Mouse (Mus musculus): ENCODE measurements around the gene Ttpal.

Ttpal gene

DNA sequence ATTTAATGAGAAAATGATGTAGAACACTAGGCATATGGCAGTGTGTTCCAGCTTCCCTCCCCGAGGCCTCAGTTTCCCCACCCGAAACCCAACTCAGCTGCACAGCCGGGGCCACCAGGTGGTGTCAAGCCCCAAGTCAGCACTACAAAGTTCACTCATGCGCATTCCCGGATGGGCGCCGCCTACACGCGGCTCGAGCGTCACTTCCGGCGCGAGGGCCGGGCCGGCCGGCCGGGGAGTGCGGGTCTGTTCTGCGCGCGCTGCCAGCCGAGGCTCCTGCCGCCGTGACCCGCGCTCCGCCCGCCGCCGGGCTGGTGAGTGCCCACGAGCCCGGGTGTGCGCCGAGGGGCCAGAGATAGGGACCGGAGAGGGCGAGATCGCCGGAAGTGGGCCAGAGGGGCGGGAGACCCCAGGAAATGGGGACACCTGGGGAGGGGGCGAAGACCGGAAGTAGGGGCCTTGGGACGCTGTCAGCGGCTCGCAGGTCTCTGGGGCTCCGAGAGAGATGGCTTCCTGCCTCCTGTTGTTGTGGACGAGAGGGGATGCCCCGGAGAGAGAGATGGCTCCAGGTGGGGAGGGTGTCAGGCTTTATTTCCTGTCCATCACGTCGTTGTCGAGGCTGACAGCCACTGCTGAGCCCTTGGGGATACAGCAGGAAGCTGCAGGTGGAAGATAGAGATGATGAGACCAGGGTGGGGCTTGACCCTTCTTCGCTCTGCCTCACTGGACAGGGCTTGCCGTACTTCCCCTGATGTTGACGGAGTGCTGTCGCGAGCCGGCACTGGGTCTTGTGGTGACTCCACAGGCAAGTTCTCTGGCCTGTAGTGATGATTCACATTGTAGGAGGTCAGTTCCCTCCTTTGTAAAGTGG lies at the start of gene Ttpal:
Gene Ttpal (plus strand): TSS at position 214 of the 871 bp plus-strand sequence.
- peak; percentile 84 to 89 for DNase-seq (ENCODE audit: low spot score in 2 of 2)

DNA sequence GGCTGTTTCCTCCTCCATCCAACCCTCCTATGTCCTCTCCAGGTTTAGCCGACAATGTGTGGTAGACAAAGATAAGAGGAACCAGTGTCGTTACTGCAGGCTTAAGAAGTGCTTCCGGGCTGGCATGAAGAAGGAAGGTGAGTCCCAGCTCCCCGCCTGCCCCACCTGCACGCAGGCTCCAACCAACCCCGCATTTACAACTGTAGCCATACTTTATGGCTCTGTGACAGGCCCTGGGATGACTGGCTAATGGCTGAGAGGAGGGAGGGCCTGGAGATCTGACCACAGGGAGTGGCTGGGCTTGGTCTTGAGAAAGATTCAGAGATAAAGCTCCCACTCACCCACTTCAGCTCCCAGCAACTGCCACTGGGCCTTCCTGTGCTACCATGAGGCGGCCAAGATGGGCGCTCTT lies 49.6 kb upstream of the Ttpal start:
- no peak for DNase-seq (ENCODE audit: low spot score in 2 of 2)

DNA sequence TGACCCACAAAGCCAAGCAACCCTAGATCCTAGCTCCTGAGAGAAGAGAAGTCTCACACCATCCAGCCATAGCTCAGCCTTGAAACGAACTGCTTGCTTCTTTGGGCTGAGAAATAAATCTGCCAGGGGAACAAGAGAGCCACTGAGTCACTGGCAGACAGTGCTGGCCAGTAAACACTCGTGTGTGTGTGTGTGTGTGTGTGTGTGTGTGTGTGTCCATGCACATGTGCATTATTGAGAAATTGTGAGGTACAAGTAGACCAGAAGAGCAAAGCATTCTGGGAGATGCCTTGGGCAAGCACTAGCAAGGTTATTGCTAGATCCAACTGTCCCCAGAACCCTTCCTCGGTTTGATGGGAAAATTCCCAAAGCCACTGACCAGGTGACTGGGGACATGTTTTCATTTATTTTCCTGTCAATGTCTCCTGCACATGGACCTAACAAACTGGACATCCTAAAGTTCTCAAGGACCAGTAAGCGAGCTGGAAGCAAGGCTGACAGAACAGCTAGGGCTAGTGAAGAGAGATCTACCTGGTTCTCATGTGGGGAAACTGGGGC lies 47.6 kb upstream of the Ttpal start:
- no peak for DNase-seq (ENCODE audit: low spot score in 2 of 2)

DNA sequence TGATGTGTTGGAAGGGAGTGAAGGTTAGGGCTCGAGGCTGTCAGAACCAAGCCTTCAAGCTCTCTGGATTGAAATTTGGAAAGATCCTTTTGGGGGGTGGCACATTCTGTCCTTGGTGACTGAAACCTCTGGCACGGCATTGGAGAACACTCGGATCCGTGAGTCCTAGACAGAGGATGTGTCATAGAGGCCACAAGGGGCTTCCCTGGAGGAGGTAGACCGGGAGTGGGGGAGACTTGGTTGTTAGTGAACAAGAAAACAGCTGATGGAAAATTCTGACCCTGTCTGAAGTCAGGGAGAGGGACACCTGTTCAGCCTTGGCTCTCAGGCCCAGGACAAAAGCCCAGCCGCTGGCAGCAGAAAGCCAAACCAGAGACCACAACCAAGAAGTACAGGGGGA lies 47.1 kb upstream of the Ttpal start:
- no peak for DNase-seq (ENCODE audit: low spot score in 2 of 2)

DNA sequence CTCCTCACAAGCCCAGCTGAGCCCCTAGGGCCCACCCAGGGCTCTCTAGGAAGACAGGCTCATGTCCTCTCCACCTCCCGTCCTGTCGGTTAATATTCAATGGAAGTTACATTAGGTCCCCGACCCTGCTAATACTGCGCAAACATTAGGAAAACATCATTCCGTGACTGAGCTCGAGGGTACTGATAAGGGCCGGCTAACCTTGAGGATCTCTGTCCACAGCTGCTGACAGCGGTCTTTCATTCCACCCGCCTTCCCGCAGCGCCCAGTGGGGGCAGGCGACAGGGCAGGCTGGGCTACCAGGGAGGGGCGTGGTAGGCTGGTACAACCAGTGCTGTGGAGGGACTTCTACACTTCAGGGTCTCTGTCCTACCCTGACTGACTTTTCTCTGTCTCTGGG lies 46.7 kb upstream of the Ttpal start:
- no peak for DNase-seq (ENCODE audit: low spot score in 2 of 2)

DNA sequence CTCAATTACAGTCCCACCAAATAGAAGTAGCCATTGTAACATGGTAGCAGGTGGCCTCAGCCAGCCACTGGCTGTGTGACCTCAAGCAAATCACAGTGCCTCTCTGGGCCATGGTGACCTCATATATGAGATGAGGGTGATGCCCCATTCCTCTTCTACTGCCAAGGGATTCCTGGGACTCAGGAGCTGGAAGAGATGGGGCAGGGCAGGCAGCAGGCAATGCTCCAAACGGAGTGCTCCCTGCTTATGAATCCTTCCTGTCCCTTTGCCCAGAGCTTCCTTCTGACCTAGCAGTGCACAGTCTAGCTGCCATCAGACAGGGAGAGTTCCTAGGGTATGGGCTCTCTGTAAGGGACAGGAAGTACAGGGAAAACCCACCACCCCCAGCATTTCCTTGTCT lies 43.6 kb upstream of the Ttpal start:
- no peak for DNase-seq (ENCODE audit: low spot score in 2 of 2)

DNA sequence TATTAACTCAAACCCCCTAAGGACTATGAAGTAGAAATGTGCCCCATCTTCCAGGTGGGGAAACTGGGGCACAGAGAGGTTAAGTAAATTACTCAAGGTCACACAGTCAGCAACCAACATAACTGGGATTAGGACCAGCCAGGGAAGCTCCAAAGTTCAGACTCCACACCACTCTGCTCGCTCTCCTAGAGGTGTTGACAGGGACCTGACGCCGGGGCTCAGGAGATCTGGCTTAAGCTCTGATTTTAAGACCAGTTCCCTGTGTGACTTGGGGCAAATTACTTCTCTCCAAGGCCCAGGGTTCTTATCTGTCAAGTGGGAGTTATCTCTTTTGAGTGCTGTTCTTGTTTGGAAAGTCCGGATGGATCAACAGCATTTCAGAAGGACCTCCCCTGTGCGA lies 42.9 kb upstream of the Ttpal start:
- DNase-seq (ENCODE audit: low spot score in 2 of 2), result no peak

DNA sequence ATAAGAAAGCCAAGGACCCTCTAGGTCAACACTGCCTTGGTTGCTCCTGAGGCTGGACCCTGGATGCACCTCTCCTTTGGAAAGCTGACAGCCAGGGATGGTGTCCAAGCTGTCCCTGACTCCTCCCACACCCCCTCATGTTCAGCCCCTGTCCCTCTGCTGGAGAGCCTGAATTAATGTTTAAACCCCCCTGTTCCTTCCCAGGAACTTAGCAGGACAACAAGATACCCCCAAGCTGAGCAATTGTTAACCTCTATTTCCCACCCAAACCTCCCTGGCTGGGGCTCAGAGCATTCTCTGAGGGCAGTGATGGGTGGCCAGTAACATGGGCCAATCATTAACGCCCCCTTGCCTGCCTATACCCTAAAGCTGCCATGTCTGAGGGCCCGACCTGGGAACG lies 41.9 kb upstream of the Ttpal start:
- DNase-seq (ENCODE audit: low spot score in 2 of 2), result no peak

DNA sequence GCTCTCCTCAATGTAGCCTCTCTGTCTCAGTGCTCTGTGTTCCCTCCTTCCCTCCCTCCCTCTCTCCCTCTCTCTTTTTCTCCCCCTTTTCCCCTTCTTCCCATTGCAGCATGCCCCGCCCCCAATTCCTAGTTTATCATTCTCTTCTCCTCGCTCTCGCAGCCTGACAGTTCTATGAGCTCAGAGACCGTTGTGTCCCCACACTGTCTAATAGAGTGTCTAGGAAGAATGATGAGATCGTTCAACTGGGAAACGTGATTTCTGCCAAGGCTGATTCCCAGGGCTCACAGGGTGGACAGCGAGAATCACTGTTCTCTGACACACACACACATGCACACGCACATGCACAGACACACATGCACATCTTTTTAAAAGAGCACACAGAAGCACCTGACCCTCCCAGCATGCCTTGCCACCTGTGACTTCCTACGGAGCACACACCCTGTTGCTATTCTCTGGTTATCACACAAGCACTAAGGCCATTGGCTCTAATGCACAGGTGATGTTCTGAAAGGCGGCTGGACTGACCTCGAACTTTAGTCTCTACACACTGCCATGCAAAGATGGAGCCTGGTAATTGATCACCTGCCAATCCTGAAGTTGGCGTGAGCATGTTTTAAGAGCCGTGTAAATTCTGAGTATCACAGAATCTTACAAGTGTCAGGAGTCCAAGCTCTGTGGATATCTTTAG lies 40.7 kb upstream of the Ttpal start:
- DNase-seq (ENCODE audit: low spot score in 2 of 2), result no peak

DNA sequence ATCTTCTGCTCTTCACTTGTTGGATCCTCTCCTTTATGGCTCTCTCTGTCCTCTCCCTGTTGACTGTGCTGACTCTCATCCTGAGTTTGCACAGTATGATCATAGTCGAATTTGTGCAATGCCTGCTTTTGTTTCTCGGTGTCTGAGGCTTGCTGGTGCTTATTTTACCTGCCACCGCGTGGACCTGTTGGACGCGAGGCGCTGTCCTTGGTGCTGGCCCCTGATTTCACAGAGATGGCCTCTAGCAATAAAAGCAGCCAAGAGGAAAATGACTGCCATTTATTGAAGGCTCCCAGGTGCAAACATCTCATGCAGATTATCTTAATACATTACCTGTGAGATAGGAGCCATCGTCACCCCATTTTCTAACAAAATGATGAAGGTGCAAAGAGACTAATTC lies 37.5 kb upstream of the Ttpal start:
- DNase-seq (ENCODE audit: low spot score in 2 of 2), result no peak

DNA sequence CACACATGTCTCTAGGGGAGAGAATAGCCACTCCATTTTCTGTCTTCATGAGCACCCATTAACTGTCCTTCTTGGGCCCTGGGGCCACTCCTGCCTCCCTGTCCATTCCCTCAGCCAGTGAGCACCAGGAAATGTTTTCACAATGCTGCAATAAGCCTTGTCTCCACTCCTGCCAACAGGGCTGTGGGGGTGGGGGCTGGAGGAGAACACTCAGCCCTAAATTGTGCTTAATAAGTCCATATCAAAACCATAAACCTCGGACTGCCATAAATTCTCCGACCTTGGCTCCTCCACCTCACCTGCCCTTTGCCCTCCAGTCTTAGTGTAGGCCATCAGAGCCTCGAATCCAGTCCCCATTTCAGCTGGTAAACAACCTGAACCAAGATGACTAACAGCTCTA lies 27.8 kb upstream of the Ttpal start:
- no peak for DNase-seq (ENCODE audit: low spot score in 2 of 2)

DNA sequence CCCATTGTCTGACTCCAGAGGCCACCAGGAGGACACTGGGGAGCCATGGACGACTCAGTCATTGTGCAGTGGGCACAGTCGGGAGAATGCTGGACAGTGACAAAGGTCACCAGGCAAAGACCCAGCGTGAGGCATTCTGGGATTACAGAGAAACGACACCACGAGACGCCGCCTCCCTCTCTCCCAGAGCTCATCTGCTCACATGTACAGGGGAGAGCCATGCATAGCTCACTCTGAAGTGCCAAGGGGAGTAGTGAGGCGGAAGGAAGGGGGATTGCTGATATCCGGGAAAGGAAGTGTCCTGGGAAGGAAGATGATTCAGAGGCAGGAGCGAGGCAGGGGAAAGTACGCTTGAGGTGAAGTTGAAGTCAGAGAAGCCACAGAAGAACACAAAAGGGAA lies 26.9 kb upstream of the Ttpal start:
- DNase-seq (ENCODE audit: low spot score in 2 of 2), result no peak

DNA sequence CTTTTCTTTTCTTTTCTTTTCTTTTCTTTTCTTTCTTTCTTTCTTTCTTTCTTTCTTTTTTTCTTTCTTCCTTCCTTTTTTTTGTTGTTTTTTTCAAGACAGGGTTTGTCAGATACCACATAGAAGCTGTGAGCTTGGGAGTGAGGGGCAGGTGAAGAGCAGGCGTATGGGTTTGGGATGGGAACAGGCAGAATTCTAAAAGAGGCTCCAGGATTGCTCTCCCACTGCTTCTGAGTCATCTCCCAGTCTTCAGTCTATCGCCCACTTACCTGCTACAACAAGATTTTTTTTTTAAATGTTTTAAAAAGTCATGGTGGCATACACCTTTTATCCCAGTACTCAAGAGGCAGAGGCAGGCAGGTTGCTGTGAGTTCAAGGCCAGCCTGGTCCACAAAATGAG lies 24.1 kb upstream of the Ttpal start:
- DNase-seq (ENCODE audit: low spot score in 2 of 2), result no peak

DNA sequence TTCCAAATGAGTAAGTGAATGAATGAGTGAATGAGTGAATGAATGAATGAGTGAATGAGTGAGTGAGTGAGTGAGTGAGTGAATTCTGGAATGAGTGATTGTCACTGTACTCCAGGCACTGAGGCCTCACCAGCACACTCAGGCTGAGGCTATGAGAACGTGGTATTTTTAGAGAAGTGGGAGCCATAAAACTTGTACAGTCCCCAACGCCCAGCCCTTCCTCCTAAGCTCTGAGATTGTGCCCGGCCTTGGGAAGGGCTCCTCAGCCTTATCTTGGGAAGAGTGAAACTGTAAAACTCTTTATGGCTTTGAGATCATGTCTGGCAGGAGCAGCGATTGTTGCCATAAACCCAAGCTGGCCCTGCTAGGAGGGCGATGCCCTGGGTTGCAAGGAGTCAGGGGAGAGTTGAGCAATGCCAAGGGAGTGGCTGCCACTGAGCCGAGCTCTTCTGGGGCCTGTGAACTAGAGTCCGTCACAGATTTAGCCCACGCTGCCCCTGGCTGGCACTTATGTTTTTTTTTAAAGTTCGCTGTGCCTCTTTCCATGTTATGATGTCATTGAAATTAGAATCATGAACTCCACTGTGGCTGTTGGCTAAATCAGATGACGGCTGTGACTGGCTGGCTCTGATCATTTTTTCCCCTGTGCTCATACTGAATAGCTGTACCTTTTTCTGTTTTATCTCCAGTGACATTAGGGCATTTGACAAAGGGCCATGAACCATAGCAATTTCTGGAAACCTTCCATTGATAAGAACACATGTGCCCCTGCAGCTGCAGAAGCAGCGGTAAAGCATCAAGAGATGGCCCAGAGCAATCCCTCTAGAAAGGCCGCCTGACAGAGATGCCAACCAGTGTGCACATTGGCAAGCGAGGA lies 21.8 kb upstream of the Ttpal start:
- DNase-seq (ENCODE audit: low spot score in 2 of 2), result no peak

DNA sequence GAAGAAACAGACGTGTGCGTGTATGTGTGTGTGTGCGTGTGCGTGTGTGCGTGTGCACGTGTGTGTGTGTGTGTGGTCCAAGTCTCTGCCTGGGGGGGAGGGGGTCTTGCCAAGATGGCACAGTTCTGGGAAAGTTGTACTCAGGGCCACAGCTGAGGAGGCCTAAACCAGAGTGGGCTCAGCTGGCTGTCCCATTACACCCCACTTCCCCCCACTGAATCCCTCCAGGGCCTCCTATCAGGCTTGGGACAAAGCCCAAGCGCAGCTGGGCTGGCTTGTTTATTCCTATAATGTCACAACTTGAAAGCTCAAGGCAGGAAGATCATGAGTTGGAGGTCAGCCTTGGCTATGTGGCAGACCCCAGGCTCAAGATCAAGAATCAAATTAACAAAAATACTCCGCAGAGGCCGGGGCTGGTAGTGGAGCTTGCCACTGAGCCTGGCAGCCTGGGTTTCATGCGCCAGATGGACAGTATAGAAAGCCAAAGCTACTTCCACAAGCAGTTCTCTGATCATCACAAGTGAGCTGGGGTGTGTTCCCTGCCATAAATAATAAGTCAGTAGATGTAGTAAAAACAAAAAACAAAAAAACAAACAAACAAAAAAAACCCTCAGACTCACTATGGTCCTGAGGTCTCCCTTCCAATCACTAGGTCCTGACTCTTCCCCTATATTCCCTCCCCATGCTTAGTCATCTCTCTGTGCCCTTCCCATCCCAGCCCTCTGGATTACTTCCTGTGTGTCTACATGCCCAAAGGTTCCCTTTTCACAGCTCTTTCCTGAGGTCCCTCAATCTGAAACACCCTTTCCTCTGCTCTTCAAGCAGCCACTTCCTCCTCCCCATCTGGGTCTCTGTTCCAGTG lies 18.7 kb upstream of the Ttpal start:
- DNase-seq (ENCODE audit: low spot score in 2 of 2), result no peak

DNA sequence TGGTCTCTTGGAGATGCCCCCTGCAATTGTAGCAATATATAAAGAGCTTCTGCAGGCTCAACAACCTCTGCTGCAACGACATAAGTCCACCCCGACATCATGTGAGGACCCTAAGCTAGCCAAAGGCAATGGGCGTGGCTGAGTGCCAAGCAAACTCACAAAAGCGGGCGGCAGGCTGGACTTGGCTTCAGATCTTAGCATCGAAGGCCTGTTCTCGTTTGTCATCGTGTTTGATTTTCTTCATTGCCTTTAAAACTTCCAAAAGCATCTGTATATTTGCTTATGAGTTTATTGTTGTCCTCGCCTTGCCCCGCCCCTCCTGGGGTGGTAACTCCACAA lies 18.1 kb upstream of the Ttpal start:
- no peak for DNase-seq (ENCODE audit: low spot score in 2 of 2)

DNA sequence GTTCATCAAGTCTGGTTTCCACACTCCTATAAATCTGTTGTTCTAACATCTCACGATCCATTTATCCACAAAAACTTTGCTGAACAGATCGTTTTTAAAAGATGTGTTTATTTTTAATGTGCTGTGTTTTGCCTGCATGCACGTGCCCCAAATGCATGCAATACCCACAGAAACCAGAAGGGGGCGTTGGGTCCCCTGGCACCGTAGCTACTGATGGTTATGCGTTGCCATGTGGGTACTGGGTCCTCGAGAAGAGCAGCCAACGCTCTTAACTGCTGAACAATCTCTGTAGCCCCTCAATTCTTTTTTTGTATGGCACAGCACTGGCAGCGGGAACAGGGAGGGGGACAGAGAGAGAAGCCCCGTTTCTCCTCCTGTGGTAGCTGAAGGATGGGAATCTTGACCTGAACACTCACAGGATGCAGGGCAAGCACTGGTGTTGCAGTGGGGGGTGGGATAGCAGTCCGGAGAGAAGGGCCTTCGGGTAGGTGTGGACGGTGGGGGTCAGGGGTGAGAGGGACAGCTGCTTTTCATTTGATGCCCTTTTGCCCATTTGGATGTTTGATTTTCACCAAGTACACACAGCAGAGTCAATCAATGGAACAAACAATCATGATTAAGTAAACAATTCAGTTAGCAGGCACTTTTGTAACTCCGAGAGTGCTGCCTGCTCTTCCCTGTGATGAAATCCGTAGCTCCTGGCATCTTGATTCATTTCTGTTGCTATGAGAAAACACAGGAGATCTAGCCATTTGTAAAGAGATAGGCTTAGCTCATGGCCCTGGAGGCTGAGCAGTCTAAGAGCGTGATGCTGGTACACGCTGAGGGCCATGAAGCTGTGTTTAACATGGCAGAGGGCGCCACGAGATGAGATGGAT lies 15.5 kb upstream of the Ttpal start:
- DNase-seq (ENCODE audit: low spot score in 2 of 2), result no peak

DNA sequence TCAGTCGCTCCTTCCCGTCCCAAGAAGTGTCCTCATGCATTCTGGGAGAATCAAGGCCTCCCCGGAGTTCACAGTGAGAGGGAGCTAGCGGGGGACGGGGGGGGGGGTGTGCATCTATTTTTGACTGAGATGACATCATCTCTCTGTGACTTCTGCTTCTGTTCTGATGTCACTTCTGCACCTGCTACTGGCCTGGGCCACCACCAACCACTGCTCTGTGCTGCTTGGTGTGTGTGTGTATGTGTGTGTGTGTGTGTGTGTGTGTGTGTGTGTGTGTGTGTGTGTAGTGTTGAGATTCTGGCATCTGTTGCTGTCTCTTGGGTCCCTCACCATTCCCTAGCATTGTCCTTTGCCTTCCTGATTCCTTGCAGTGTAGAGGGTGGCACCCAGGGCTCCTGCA lies 14.6 kb upstream of the Ttpal start:
- no peak for DNase-seq (ENCODE audit: low spot score in 2 of 2)

DNA sequence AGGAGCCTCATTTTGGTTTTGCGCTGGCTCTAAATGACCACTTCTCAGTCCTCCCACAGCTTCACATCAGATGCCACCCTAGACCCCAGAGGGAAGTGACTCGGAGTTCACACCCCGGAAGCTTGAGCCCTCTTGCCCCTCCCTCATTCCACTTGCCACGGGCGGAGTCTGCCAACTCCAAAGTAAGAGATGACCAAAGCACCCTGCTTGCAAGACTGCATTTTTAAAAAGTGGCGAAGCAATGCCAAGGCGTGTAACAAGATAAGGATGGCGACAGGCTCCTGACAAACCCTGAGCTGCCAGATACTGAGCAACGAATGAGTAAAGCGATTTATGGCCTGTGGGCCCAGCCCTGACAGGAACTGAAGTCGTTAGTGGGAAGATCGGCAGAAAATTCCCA lies 11.9 kb upstream of the Ttpal start:
- no peak for DNase-seq (ENCODE audit: low spot score in 2 of 2)

DNA sequence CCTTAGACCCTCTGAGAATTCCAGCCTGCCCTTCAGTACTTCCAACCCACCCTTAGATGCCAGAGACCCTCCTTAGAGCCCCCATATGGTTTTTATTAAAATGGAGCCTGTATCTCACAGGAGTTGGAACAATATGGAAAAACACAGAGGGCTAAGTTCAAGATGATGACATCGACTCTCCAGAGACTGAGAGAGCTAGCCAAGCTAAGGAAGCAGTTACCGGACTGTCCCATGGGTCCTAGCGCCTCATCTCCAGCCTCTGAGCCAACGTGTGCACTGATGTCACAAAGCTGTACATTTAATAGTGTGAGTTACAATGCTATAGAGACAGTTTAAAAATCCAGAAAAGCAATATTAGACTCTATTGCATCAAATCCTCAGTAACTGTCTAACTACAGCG lies 11.1 kb upstream of the Ttpal start:
- DNase-seq (ENCODE audit: low spot score in 2 of 2), result no peak

Measured in frontal cortex, postnatal 36 days (tissue).